Mouse (Mus musculus) B cell, adult 62 days (primary cell): ENCODE results near the gene Gm3317. TPM values are rescaled to one million over a fixed set of nuclear protein-coding genes. Genes with fewer than 3 reads are reported as not detected.

Source experiments
- total RNA-seq: library from RNA; stranded (reverse); gene quantifications from 4 replicates; pipeline ENCODE4 v1.2.4, GENCODE M21; 2023

Gene Gm3317
- total RNA-seq = not detected in 4 replicates

DNA sequence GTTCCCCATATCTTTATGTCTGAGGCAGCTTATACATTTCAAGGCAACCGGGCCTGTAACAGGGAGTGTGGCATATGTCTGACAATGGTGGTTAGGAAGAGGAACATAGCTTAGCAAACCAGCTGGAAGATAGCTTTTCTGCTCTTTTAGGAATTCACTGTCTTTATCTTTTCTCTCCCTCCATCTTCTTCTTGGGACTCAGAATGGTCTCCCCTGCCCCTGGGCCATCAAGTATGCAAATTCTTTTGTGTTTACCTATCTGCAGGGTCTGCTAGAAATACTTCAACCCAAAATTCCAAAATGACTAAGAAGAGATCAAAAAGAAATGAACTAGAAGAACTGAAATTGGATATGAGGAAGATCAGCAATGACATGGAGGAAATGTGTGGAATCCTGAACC is at the start of gene Gm3317:
TSS of gene Gm3317 (plus strand) at position 301 of the 400 bp plus-strand sequence.

DNA sequence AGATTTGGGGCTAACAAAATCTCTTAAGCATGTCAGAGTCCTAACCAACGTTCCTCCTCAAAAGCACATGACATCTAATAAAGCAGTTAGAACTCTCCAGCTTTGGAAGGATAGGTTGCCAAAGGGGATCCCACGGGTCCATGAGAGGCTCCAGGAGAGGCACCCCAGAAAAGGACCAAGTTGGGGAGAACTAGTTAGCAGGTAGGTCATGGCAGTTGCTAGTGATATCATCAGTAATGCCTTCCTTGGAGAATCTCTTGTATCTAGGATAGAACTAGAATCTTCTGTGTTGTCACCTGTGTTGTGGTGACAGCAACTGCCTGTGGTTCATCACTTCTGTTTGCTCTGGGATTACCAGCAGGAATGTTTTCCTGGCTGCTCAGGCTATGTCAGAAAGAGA is 33.1 kb upstream of the Gm3317 start, which contains the start of gene Gm8279:
TSS of gene Gm8279 (plus strand) at position 301 of the 400 bp plus-strand sequence.

DNA sequence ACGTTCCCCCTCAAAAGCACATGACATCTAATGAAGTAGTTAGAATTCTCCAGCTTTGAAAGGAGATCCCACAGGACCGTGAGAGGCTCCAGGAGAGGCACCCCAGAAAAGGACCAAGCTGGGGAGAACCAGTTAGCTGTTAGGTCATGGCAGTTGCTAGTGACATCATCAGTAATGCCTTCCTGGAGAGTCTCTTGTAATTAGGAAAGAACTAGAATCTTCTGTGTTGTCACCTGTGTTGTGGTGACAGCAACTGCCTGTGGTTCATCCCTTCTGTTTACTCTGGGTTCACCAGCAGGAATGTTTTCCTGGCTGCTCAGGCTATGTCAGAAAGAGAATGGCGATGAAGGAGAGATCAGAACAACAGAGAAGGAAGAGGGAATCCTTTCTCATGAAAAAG is 21.2 kb downstream of the Gm3317 start, which contains the start of gene Gm8271:
TSS of gene Gm8271 (plus strand) at position 301 of the 400 bp plus-strand sequence.

Other genes with a start within 250 kb of the Gm3317 start
- gene Gm8297, start 180.6 kb upstream of the Gm3317 start, total RNA-seq = not detected in 4 replicates
- not detected in 4 replicates for gene Gm3298, start 148.6 kb upstream of the Gm3317 start, total RNA-seq
- gene 4930555G01Rik, start 113.9 kb upstream of the Gm3317 start, total RNA-seq = not detected in 4 replicates
- not detected in 4 replicates for gene Gm8281, start 93.5 kb upstream of the Gm3317 start, total RNA-seq
- gene Gm8279, start 33.0 kb upstream of the Gm3317 start, total RNA-seq = not detected in 4 replicates
- gene Gm8271, start 21.3 kb downstream of the Gm3317 start, total RNA-seq = not detected in 4 replicates
- gene Gm3526, start 96.0 kb downstream of the Gm3317 start, total RNA-seq = not detected in 4 replicates
- not detected in 4 replicates for gene Gm3542, start 170.4 kb downstream of the Gm3317 start, total RNA-seq
- not detected in 4 replicates for gene Gm3500, start 224.5 kb downstream of the Gm3317 start, total RNA-seq